Mouse (Mus musculus): ENCODE measurements around the gene Aldh3a2.
A peak's percentile ranks its signal among the peaks of the same experiment; 100 is the strongest.

Aldh3a2 gene

DNA sequence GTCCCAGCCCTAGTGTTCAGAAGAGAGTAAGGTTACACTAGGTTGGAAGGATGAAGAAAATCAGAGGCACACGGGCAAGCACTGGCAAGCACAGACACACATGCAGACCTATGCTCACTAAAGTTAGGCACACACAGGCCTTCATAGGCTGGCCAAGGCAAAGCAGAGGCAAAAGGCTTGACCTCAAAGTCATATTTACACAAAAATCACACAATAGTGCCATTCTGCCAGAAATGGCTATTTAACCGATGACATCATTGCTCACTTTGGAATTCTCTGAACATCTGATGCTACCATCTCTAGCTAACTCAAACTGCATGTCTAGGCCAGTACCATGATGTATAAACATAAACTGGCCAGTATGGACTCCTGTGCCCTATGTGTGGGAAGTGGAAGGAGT lies 6.7 kb upstream of the Aldh3a2 start:
- DNase-seq (ENCODE audit: low spot score) = no peak

DNA sequence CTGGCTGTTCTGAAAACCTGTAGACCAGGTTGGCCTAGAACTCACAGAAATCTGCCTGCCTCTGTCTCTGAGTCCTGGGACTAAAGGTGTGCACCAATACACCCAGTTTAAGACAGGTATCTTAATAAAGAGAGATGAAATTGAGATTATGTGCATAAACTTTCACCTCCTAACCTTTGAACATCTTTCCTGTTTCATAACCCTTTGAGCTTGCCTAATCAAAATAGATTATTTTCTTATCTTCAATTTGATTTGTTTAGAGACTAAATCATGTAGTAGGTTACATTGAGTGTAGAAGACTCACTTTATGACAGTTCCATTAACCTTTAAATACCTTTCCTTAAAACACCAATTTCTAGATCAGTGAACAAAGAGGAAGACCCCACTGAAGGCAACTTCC lies 4.3 kb upstream of the Aldh3a2 start:
- no peak for DNase-seq (ENCODE audit: low spot score)

DNA sequence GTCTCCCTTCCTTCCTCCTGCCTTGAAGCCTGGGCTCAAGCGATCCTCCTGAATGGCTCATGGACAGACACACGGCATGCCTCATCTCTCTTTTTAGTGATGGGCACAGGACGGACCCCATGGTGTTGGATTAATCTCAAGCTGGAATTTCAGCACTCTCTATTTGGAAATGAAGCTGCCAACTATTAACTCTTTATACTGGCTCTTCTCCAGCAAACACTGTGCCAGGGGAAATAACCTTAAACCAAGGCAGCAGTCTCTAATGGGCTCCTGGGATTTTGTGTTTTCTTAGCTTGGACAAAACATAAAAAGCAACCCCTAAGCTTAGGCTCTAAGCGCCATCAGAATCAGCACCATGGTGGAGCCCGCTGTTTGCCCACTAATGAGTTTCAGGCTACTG lies 3.1 kb upstream of the Aldh3a2 start:
- DNase-seq (ENCODE audit: low spot score) = no peak

DNA sequence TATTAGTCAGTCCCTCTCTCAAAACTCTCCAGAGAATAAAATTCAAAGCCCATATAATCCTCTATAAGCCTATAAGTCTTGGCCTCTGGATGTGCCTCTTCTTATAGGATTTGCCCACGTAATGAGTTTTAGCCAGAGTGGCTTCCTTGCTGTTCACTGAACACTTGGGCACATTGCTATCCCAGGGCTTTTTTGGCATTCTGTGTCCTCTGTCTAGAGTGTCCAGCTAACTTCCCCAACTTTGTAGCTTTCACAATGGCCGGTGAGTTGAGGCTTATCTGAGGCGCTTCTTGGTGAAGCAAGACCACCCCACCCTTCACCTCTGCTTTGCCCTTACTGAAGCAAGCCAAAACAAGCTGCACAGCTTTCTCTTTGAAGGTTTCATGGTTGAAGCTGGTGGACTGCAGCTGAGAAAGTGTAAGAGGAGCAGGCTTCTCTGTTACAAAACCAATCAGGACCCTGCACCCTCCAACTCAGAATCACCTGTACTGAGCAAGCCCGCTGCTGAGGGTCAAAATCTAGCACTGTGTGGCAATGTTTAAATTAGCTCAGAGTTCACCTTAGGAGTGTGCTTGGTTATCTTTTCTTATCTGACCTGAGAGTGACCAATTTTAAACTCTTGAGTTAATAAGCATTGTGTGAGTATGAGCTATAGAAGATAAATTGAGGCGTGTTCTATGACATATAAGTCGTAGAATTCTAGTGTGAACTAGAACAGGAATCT lies 1.5 kb upstream of the Aldh3a2 start:
- DNase-seq (ENCODE audit: low spot score) = peak; percentile 76

DNA sequence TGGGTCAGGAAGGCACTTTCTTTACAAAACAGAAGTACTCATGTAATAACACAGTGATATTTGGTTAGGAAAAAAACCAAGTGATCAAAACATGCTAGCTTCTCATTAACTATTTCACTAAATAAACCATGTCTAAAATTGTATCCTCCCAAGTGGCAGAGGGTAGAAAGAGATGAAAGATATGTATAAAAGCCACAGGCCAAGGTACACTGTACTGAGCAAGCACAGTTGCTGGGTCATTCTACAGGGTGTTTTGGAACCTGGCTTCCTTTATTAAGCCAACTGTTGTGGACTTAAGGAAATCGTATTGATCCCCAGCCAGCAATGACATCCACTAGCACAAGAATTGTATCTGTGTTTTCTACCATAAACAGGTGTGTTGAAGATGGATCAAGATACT lies 3.4 kb downstream of the Aldh3a2 start:
- no peak for DNase-seq (ENCODE audit: low spot score)

DNA sequence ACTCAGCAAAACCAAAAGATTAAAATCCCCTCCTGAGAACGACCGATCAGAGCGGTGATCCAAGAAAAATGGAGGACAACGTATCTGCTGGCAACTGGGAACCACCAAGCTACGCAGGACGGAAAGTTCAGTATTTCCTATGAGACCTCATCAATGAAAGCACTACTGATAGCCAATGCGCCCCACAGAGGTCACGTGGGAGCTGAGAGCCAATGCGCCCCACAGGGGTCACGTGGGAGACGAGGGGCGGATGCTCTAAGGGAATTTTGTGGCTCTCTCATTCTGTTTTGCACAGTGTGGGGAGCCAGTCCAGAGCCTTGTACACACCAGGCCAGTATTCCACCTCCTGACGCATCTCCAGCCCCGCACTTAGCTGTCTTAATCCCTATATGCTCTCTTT lies 4.7 kb downstream of the Aldh3a2 start:
- DNase-seq (ENCODE audit: low spot score) = no peak

DNA sequence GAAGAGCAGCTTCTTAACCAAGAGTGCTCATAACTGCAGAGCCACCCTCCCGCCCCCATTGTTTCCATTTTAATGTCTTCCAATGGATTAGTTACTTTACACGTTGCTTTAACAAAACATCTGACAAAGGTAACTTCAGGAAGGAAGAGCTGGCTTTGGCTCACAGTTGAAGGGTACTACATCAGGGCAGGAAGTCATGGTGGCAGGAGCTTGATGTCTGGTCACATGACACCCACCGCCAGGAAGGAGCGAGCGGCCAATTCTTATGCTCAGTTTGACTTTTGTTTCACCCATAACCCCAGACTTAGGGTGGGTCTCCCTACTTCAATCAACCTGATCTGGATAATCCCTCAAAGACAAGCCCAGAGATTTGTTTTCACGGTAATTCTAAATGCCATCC lies 8.2 kb downstream of the Aldh3a2 start:
- no peak for DNase-seq (ENCODE audit: low spot score)

DNA sequence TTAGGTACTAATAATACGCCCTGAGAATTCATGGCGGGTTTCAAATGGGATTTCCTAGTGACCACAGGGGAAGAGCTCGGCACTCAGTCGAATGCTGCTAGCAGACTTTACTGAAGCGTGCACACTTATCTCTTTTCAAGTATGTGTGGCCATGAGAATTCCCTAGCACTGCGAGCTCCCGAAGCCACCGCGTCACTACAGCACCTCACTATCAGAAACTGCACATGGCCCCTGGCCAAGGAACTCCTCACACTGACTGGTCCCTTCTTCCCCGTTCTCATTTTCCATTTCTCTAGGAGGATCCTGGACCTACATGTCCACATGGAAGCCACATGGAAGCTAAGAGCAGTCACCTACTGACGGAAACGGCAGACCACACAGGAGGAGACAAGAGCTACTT lies 14.5 kb downstream of the Aldh3a2 start:
- no peak for DNase-seq (ENCODE audit: low spot score)

DNA sequence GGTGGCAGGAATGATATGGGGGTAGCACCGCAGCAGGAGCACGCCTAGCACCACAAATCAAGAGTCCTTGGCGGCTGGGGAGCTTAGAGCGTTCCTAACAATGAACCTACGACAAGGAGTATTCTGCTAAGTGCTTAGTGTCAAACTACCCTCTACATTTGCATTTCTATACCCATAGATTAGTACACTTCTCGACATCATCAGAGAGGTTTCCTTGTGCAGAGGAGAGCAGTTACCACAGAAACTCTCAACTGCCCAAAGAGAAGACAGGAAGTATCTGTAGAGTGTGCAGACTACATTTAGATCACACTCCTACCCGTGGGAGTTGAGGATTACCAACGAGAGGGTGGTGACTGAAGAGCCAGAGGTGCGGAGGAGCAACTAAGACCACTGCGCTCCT lies 15.5 kb downstream of the Aldh3a2 start:
- no peak for DNase-seq (ENCODE audit: low spot score)

DNA sequence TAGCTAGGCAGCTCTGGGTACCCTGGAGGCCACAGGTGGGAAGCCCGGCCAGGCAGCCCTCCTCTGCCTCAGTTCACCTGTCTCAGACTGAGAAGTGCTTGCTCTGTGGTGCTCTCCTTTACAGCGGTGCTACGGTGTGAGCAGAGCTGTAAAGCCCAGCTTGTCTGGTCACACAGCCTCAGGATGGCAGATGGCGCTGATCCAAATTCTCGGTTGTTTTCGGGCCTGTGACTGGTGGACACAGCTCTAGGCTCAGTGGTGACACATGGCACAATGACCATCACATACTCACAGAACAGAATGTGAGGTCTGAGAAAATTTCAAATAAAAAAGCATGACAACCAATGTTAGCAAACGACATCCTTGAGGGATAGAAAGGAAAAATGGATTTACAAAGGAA lies 22.9 kb downstream of the Aldh3a2 start:
- DNase-seq (ENCODE audit: low spot score) = no peak

DNA sequence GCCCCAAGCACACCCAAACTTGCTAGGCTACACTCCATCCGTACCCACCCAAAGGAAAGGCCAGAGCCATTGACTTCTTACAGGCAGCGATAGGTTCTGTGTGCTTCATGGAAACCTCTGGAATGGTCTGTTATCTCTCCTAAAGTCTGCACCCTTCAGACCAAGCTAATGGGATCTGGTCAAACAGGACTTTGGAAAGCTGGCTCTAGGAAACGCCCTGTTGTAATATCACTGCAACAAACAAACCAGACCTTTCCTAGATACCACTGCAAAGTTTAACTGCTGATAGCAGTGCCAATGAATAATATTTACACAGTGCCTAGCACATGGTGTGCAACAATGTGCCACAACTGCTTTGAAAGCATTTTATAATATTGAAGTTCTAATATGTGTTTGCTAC lies 31.2 kb downstream of the Aldh3a2 start:
- no peak for DNase-seq (ENCODE audit: low spot score)

DNA sequence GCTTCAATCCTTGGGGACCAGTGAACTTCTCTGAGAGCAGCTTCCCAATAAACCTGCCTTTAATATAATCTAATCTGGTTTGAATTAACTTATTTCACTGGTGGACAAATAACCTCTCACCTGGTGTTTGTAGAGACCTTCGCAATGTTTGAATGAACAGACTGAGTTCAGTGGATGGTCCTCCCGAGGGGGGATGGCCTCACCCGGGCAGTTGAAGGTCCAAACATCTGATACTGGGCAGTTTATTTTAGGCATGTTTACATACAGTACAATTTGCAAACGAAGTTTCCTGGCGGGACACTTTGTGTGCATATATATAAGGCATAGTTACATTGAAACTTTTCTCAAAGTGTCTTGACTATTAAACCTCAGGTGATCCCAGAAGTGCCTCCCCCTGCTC lies 33.1 kb downstream of the Aldh3a2 start:
- DNase-seq (ENCODE audit: low spot score) = peak; percentile 40

DNA sequence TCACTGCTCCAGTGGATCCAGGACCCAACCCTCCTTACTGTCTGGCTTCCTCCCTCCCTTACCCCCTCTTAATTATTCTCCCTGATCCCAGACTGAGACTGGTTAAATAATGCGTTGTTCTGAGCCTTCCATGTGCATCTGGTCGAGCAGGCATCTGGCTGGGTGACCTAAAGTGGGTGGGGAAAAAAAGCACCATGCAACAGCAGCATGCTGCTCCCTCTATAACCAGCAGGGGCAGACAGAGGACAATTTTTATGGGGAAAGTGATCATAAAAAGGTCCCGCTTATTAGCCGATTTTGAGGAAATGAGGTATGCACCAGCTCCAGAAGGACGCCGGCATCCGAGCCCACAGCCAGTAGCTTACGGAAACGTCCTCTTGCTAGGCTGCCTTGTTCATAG lies 35.9 kb downstream of the Aldh3a2 start:
- peak; percentile 70 for DNase-seq (ENCODE audit: low spot score)

DNA sequence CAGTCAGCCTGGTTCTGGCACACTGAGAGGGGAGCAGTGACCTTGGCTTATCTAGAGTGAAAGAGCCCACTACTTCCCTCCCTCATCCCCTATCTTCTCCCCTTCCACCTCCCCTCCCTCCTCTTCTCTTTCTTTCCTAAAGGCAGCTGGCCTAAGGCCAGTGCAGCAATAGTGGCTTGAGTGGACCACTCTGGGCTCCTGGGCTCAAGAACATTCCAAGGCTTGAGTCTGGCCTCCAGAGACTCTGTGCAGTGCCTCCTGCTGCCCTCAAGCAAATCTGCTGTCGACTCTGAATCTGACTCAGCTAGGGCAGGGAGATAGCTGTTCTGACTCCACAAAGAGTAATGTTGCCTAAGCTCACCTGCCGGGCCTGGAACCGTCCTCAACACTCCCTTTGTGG lies 38.9 kb downstream of the Aldh3a2 start:
- DNase-seq (ENCODE audit: low spot score) = no peak

DNA sequence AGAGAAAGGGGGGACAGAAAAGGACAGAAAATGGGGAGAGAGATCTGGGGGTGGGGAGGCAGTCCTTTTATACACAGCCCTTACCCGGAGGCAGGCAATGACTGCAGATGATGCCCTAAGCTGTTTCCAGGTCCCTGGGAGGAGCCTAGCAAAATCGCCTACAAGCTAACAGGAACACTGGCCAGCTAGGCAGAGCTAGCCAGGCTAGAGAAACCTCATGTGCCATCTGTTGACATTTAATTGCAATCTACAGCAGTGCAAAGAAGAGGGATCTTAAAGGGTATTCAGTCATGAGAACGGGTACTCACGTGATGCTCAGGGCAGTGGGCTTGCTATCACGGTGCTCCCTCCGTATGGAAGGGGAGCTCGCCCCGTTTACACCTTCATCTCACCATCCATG lies 39.4 kb downstream of the Aldh3a2 start:
- no peak for DNase-seq (ENCODE audit: low spot score)

DNA sequence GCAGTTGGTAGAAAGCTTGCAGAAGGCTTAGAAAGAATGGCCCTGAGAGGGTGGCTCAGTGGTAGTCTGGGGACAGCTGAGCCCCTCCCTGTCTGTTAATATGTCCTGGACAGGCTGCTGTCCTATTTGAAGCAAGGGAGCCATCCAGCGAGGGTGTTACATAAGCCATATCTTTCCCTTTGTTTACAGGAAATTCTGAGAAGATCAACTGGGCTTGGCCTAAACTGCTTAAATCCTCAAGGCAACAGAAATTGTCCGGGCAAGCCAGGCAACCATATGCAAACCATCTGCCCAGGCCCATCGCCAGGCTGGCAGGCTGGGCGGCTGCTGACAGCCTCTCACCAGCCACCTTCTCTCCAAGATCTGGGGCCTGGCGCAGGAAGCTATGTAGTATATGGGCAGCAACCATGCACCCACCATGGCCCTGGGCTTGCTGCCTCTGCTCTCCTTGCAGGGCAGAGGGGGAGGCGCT lies 41.3 kb downstream of the Aldh3a2 start:
- DNase-seq (ENCODE audit: low spot score) = no peak

DNA sequence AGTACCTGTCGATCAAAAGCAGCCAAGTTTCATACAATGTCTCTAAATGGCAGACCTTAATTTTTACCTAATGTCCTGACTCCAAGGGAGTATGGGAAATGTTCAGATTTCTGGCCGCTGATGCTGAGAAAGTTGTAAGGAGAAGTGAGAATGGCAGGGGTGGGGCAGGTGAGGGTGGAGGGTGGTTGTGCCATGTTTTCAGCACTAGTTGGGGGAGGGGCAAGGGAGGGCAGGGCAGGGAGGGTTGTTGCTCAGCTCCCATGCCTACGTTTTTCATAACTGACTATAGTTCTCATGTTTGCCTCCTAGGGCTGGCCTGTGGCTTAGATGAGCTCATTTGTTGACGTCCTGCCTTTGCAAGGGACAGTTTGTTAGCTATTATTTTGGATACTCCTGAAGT lies 41.8 kb downstream of the Aldh3a2 start:
- DNase-seq (ENCODE audit: low spot score) = no peak

DNA sequence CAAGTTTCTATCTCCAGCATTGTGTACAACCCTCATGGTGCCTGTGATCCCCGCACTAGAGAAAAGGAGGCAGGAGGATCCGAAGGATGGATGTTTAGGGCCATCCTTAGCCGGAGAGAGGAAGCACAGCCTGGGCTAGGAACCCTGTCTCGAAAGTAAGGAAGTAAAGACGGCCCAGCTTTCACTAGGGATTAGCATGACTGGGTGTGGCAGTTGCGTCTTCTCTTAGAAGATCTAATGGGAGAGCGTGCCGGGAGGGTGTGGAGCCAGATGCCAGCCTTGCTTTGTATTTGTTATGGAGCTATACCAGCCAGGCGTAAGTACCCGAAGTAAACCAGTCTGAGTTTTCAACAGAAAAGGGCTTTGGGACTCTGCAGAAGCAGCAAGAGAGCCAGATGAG lies 42.4 kb downstream of the Aldh3a2 start:
- no peak for DNase-seq (ENCODE audit: low spot score)

DNA sequence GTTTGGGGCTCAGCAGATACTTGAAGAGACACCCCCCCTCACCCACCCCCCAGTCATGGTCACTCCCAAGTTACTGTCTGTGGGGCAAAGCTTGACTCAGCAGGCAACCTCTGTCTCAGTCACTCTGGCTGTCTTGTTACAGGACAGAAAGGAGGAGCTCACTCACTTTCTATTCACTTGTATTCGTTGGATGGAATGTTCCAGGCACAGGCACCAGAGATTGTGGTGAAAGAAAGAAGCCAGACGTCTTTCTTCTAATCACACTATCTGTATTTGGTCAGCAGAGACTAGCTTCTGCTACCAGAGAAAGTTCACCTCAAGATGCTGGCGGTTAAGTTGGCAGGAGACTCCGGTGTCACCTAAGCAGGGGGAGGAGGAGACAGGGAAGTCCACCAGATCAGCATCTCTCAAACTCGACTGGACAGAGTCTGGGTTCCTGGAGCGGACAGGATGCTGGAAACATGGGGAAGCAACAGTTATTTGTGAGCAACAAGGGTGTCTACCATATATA lies 43.0 kb downstream of the Aldh3a2 start:
- no peak for DNase-seq (ENCODE audit: low spot score)

DNA sequence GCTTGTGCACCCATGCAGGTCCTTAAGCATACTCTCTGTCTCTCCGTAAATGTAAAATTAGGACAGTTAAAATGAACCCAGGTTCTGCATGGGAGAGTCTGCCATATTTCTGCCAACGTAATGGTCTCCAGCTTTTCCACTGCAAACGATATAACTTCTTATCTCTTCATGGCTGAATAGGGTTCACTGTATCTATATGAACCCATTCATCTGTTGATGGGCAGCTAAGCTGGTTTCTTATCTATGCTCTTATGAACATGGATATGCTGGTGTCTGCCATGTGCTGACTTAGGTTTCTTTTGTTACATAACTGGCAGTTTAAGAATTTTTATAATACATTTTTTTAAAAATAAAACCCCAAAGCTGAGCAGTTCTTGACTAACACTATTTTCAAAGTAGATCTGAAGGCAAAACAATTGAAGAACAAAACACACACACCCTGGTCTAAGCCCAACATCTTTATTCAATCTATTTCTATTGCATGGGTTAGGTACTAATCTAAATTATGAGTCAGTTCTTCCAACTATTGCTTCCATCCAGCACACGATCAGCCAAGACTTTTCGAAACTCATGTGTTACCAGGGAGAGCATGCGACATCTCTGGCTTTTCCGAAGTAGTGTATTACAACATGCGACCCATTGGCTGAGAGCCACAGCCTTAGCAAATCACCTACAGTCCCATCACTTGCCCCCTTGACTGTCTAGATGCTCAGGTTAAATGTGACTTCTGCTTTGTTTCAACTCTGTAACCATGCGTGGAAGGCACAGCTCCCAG lies 44.1 kb downstream of the Aldh3a2 start:
- DNase-seq (ENCODE audit: low spot score) = no peak

DNA sequence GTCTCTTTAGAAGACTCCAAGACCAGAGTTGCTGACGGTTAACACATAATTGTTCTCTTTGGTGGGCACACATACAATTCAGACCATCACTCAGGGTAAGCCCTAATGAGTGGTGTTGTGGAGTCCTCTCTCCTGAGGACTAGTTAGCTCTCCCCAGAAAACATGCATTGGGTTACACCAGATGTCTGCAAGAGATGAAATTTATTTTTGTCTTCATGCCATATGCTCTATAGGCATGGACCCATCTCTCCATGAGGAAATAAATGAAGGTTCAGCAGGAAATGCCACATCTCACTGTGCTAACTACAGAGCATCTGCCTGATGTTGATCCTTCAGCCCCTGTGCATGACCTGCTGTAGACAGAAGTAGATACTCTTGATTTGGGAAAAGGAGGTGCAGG lies 45.3 kb downstream of the Aldh3a2 start:
- no peak for DNase-seq (ENCODE audit: low spot score)

DNA sequence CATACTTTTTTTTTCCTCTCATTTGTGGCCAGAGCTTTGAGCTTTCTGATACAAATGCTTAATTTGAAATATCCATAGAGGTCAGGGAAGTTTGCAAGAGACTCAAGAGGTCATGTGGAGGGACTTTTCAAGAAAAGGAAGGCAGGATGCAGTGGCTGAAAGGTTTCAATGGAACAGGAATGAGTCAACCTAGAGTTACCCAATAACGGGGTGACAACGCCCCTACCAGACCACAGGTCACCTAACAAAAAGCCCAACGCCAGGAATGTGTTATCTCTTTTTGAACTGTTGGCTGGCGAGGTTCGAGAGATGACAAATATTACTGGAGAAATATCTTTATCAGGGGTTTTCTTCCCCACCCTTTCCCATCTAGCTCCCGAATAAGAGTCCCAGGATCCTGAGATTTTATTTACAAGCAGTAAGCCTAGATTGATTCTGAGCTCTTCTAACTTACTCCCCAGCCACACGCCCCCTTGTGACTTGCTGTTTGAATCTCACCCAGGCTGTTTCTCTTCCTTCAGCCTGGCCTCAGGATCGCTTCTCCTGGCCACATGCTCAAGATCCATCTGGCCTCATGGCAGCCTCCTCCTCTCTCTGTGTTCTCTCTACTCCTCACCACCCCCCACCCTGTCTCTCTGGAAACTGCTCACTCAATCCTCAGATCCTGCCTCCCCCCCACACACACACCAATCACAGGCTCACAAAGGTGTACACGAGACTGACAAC lies 46.9 kb downstream of the Aldh3a2 start:
- no peak for DNase-seq (ENCODE audit: low spot score)

DNA sequence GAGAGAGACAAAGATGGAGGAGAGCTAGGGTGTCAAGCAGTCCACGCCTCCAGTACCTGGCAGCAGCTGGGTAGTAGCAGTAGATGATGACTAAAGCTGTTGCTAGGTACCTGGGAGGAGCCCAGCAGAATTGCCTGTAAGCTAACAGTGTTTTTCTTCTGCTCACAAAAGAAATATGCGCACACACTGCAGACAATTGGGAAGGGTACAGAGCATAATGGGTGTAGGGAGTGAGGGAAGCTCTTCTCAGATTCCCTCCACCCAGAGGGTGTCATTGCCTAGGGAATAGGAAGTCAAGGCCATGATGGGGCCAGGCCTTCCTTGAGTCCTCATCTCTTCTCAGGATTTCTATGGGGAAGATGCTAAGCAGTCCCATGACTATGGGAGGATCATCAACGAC lies 51.3 kb downstream of the Aldh3a2 start:
- no peak for DNase-seq (ENCODE audit: low spot score)
